Mouse (Mus musculus) MEL (cell line): ENCODE measurements at regions not wholly inside any gene's neighbourhood (a gene's known extent, or its start where the extent isn't known, plus 50 kb on each side); places are given as distances from the start of the nearest gene placed in this dataset.

Experiments used
- DNase-seq: peaks from one replicate; pipeline ENCODE4 v3.0.0; 2011; ENCODE audit warnings: low read depth, low spot score
- H3K27ac ChIP-seq: 2 replicates; pipeline ENCODE4 v1.5.1; 2012; ENCODE audit warnings: low read depth, mild to moderate bottlenecking, control low read depth, low read length, moderate library complexity; ENCODE audit not compliant: control insufficient read depth
- H3K27me3 ChIP-seq, 2 experiments: fragments of 150-350 bp in 1 of 2; sonication (generic) in 1 of 2; 2 replicates each; pipeline ENCODE4 v1.6.1; 2012; ENCODE audit warnings: low read length in 2 of 2, mild to moderate bottlenecking in 2 of 2, improper control_type of control experiment in 1 of 2, moderate library complexity in 1 of 2; ENCODE audit not compliant: insufficient read depth in 2 of 2, control insufficient read depth in 1 of 2
- H3K36me3 ChIP-seq, 2 experiments: 2 replicates each; pipeline ENCODE4 v1.6.1; 2012 to 2014; ENCODE audit warnings: low read length in 2 of 2, improper control_type of control experiment in 1 of 2, inconsistent platforms in 1 of 2, mild to moderate bottlenecking in 1 of 2; ENCODE audit not compliant: insufficient read depth in 2 of 2, control insufficient read depth in 1 of 2
- H3K4me1 ChIP-seq, 2 experiments: fragments of 150-350 bp in 1 of 2; sonication (generic) in 1 of 2; 2 replicates each; pipeline ENCODE4 v1.6.1; 2012; ENCODE audit warnings: low read length in 2 of 2, improper control_type of control experiment in 1 of 2, mild to moderate bottlenecking in 1 of 2; ENCODE audit not compliant: insufficient read depth in 2 of 2, control insufficient read depth in 1 of 2
- H3K4me3 ChIP-seq, 2 experiments: fragments of 150-350 bp in 1 of 2; sonication (generic) in 1 of 2; 2 replicates each; pipeline ENCODE4 v1.5.1; 2012; ENCODE audit warnings: low read depth in 2 of 2, low read length in 2 of 2, mild to moderate bottlenecking in 2 of 2, moderate library complexity in 2 of 2, control low read depth in 1 of 2, improper control_type of control experiment in 1 of 2; ENCODE audit not compliant: control insufficient read depth in 1 of 2, insufficient read depth in 1 of 2
- H3K79me2 ChIP-seq: 2 replicates; pipeline ENCODE4 v1.6.1; 2012; ENCODE audit warnings: mild to moderate bottlenecking, low read length, moderate library complexity; ENCODE audit not compliant: control insufficient read depth, poor library complexity, insufficient read depth
- H3K9ac ChIP-seq: 2 replicates; pipeline ENCODE4 v1.6.1; 2012; ENCODE audit warnings: low read depth, mild to moderate bottlenecking, control low read depth, low read length, moderate library complexity; ENCODE audit not compliant: control insufficient read depth, poor library complexity, severe bottlenecking
- H3K9me3 ChIP-seq: fragments of 150-350 bp; sonication (generic); replicated peaks from 2 replicates; pipeline ENCODE4 v1.6.1; 2012; ENCODE audit warnings: mild to moderate bottlenecking, low read length, improper control_type of control experiment, moderate library complexity; ENCODE audit not compliant: insufficient read depth
- CHD1 ChIP-seq: IDR thresholded peaks from 2 replicates; pipeline ENCODE4 v1.6.1; 2012; ENCODE audit warnings: low read depth, mild to moderate bottlenecking, inconsistent platforms, low read length, improper control_type of control experiment
- E2F4 ChIP-seq: IDR thresholded peaks from 2 replicates; pipeline ENCODE4 v1.6.1; 2011; ENCODE audit warnings: low read depth, low read length, improper control_type of control experiment, borderline replicate concordance
- EP300 ChIP-seq, 2 experiments: IDR thresholded peaks; 2 replicates each; pipeline ENCODE4 v1.6.1; 2011; ENCODE audit warnings: improper control_type of control experiment in 2 of 2, low read length in 2 of 2, low read depth in 1 of 2, mild to moderate bottlenecking in 1 of 2
- ETS1 ChIP-seq: IDR thresholded peaks from 2 replicates; pipeline ENCODE4 v1.6.1; 2012; ENCODE audit warnings: low read depth, mild to moderate bottlenecking, inconsistent platforms, low read length, improper control_type of control experiment, moderate library complexity
- GATA1 ChIP-seq: IDR thresholded peaks from 2 replicates; pipeline ENCODE4 v1.6.1; 2011; ENCODE audit warnings: low read depth, low read length, improper control_type of control experiment
- JUND ChIP-seq: IDR thresholded peaks from 2 replicates; pipeline ENCODE4 v1.6.1; 2011; ENCODE audit warnings: low read depth, mild to moderate bottlenecking, improper control_type of control experiment, low read length
- MAZ ChIP-seq: IDR thresholded peaks from 2 replicates; pipeline ENCODE4 v1.6.1; 2012; ENCODE audit warnings: low read depth, mild to moderate bottlenecking, inconsistent platforms, low read length, improper control_type of control experiment
- MYC ChIP-seq: IDR thresholded peaks from 2 replicates; pipeline ENCODE4 v1.6.1; 2011; ENCODE audit warnings: low read depth, mild to moderate bottlenecking, low read length, improper control_type of control experiment, moderate library complexity
- NRF1 ChIP-seq: IDR thresholded peaks from 2 replicates; pipeline ENCODE4 v1.6.1; 2014; ENCODE audit warnings: low read depth, mild to moderate bottlenecking, inconsistent platforms, low read length, improper control_type of control experiment, moderate library complexity; ENCODE audit not compliant: poor library complexity, insufficient read depth, severe bottlenecking
- POLR2AphosphoS2 ChIP-seq: IDR thresholded peaks from 2 replicates; pipeline ENCODE4 v1.6.1; 2011; ENCODE audit warnings: low read length, improper control_type of control experiment
- RCOR1 ChIP-seq: IDR thresholded peaks from 2 replicates; pipeline ENCODE4 v1.6.1; 2012; ENCODE audit warnings: low read depth, mild to moderate bottlenecking, inconsistent platforms, low read length, improper control_type of control experiment
- SIN3A ChIP-seq: IDR thresholded peaks from 2 replicates; pipeline ENCODE4 v1.6.1; 2012; ENCODE audit warnings: low read length, improper control_type of control experiment, inconsistent platforms
- SMC3 ChIP-seq: IDR thresholded peaks from 2 replicates; pipeline ENCODE4 v1.6.1; 2011; ENCODE audit warnings: low read depth, low read length, improper control_type of control experiment
- TAL1 ChIP-seq: IDR thresholded peaks from 2 replicates; pipeline ENCODE4 v1.6.1; 2012; ENCODE audit warnings: mild to moderate bottlenecking, inconsistent platforms, low read length, moderate library complexity, mixed read lengths
- TCF12 ChIP-seq: IDR thresholded peaks from 2 replicates; pipeline ENCODE4 v1.6.1; 2014; ENCODE audit warnings: low read depth, mild to moderate bottlenecking, inconsistent platforms, low read length, improper control_type of control experiment, moderate library complexity
- UBTF ChIP-seq: IDR thresholded peaks from 2 replicates; pipeline ENCODE4 v1.6.1; 2012; ENCODE audit warnings: low read depth, mild to moderate bottlenecking, inconsistent platforms, low read length, improper control_type of control experiment, moderate library complexity, borderline replicate concordance; ENCODE audit not compliant: insufficient read depth
- USF1 ChIP-seq: IDR thresholded peaks from 2 replicates; pipeline ENCODE4 v1.6.1; 2014; ENCODE audit warnings: low read depth, mild to moderate bottlenecking, inconsistent platforms, low read length, improper control_type of control experiment, moderate library complexity
- ZC3H11A ChIP-seq: IDR thresholded peaks from 2 replicates; pipeline ENCODE4 v1.6.1; 2012; ENCODE audit warnings: low read depth, mild to moderate bottlenecking, inconsistent platforms, low read length, improper control_type of control experiment
- ZKSCAN1 ChIP-seq: IDR thresholded peaks from 2 replicates; pipeline ENCODE4 v1.6.1; 2012; ENCODE audit warnings: low read depth, mild to moderate bottlenecking, inconsistent platforms, low read length, improper control_type of control experiment, moderate library complexity
- ZMIZ1 ChIP-seq: IDR thresholded peaks from 2 replicates; pipeline ENCODE4 v1.6.1; 2012; ENCODE audit warnings: low read depth, mild to moderate bottlenecking, inconsistent platforms, low read length, improper control_type of control experiment, moderate library complexity
- ZNF384 ChIP-seq: IDR thresholded peaks from 2 replicates; pipeline ENCODE4 v1.6.1; 2012; ENCODE audit warnings: low read depth, mild to moderate bottlenecking, inconsistent platforms, low read length, improper control_type of control experiment

DNA sequence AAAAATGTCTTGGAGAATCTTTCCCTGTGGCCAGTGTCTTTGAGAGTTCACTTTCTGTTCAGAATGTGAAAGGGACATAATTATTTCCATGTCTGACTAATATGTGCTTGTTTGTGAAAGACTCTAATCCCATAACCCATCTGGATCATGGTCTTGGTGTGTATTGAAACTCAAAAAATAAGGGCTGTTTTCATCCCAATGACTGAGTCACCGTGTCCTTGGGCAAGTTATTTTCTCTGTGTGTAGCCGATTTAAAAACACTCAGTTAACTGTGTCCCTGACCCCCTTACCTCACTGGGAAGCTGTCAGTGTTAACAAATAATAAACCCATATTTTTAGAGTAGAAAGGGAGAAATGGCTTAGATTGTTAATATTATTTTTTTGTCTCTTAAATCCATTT lies 202.9 kb downstream of the Ibtk start:
- no peak overlapping the region for H3K9ac ChIP-seq
- H3K79me2 ChIP-seq: no peaks in the 10 kb centered on the region
- no peaks in the 10 kb centered on the region for H3K36me3 ChIP-seq
- no peaks in the 10 kb centered on the region for H3K9me3 ChIP-seq
- no peaks in the 10 kb centered on the region for H3K4me1 ChIP-seq
- H3K4me3 ChIP-seq: no peak overlapping the region
- DNase-seq: no peak
- no peak overlapping the region for H3K27ac ChIP-seq
- H3K27me3 ChIP-seq: no peaks in the 10 kb centered on the region
- TF ChIP-seq ZNF384: no peak
- no peak for TF ChIP-seq POLR2AphosphoS2
- no peak for TF ChIP-seq RCOR1
- TF ChIP-seq E2F4: no peak
- no peak for TF ChIP-seq CHD1
- no peak for TF ChIP-seq ZMIZ1
- TF ChIP-seq ZKSCAN1: no peak
- no peak for TF ChIP-seq MAZ
- TF ChIP-seq TAL1: no peak

DNA sequence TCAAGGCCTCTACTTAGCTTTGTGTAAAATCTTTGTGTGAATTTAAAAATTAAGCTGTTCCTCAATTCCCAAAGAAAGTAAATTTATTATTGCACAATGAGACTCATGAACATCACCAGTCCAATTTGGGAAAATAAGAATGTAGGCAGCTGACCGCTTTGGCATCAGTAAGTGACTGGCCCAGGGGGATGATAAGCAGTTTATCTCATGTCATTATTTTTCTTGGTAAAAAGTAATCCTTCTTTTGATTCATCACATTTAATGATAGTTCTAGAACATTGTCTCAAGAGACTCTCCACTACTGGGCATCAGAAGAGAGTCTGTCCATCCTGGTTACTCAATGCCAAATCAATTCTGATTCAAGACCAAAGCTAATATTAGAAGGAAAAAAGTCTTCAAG lies 203.6 kb downstream of the Ibtk start:
- no peak for TF ChIP-seq ZKSCAN1
- TF ChIP-seq NRF1: no peak
- no peak for TF ChIP-seq JUND
- TF ChIP-seq UBTF: no peak
- TF ChIP-seq SMC3: no peak
- H3K27me3 ChIP-seq: no peaks in the 10 kb centered on the region
- no peak overlapping the region for H3K27ac ChIP-seq
- H3K9ac ChIP-seq: no peak overlapping the region
- no peak overlapping the region for H3K4me3 ChIP-seq
- no peaks in the 10 kb centered on the region for H3K79me2 ChIP-seq
- no peak for DNase-seq
- no peaks in the 10 kb centered on the region for H3K9me3 ChIP-seq
- H3K4me1 ChIP-seq: no peaks in the 10 kb centered on the region
- H3K36me3 ChIP-seq: no peaks in the 10 kb centered on the region

DNA sequence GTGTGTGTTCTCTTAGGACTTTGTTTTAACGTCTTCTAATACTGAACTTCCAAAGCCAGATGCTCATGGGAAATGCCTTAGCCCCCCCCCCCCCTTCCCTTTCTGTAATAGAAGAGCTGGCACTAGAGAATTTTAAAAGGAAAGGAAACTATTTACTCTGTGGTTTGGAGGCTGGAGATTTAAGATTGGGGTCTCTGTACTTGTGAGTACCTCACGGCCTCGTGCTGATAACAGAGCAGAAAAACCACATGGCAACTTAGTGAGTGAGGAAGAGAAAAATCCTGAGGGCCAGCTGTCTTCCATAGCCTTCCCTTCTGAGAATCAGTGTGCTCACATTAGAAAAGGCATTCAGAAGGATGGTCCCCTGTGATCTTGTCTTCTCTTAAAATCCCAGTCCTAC lies 210.6 kb downstream of the Ibtk start:
- H3K9ac ChIP-seq: no peak overlapping the region
- peaks cover 0 to 2% of the 10 kb centered on the region in 2 experiments; a peak in 2 of 4 replicates for H3K4me1 ChIP-seq
- H3K79me2 ChIP-seq: no peaks in the 10 kb centered on the region
- H3K9me3 ChIP-seq: no peaks in the 10 kb centered on the region
- H3K4me3 ChIP-seq: no peak overlapping the region
- H3K27ac ChIP-seq: no peak overlapping the region
- H3K36me3 ChIP-seq: no peaks in the 10 kb centered on the region
- DNase-seq: peak; percentile 25
- TF ChIP-seq SIN3A (no peak; the same call in 1 of the 2 replicates), ETS1 (peak; percentile 40; the same call in 1 of the 2 replicates), MYC (no peak), ZC3H11A (no peak), EP300 (IDR thresholded peaks at IDR 0.05; ENCODE audit: low read depth in 1 of 2, low read length in 2 of 2) (peak; percentile 65 to 68), ZKSCAN1 (no peak), GATA1 (0 out of 2 replicates have a peak, but pooled peaks have one; percentile 26), USF1 (no peak), ZNF384 (no peak), TCF12 (peak; percentile 83), NRF1 (no peak)
- no peaks in the 10 kb centered on the region for H3K27me3 ChIP-seq
